Mouse (Mus musculus): ENCODE measurements around the gene Gm9844.
"Not testable (repeated sequence)": the region's sequence is repeated elsewhere in the genome, so short reads cannot be mapped to it uniquely, and the experiment has no call there.

Gm9844 gene

GRCm38 (mm10) chr7:24861913-24862312, at the start of gene Gm9844:
Gm9844 (plus strand) TSS chr7:24862213.
- DNase-seq (ENCODE audit: low spot score in 2 of 2), result no peak

- peak in 1 of 2 experiments; percentile 81 for DNase-seq (ENCODE audit: low spot score in 2 of 2)
Measured at GRCm38 (mm10) chr7:24817502-24817901, 44.5 kb upstream of the Gm9844 start.

- DNase-seq (ENCODE audit: low spot score in 2 of 2), result no peak
Measured at GRCm38 (mm10) chr7:24824452-24824851, 37.6 kb upstream of the Gm9844 start.

GRCm38 (mm10) chr7:24827181-24827580, 34.8 kb upstream of the Gm9844 start:
- no peak for DNase-seq (ENCODE audit: low spot score in 2 of 2)

- not testable (repeated sequence) for DNase-seq (ENCODE audit: low spot score in 2 of 2)
Measured at GRCm38 (mm10) chr7:24838732-24839409, 23.1 kb upstream of the Gm9844 start.

GRCm38 (mm10) chr7:24839410-24839808, 22.6 kb upstream of the Gm9844 start:
- no peak for DNase-seq (ENCODE audit: low spot score in 2 of 2)

- no peak for DNase-seq (ENCODE audit: low spot score in 2 of 2)
Measured at GRCm38 (mm10) chr7:24840331-24840730, 21.7 kb upstream of the Gm9844 start.

GRCm38 (mm10) chr7:24841009-24841408, 21.0 kb upstream of the Gm9844 start:
- no peak for DNase-seq (ENCODE audit: low spot score in 2 of 2)

- no peak for DNase-seq (ENCODE audit: low spot score in 2 of 2)
Measured at GRCm38 (mm10) chr7:24844144-24844543, 17.9 kb upstream of the Gm9844 start.

GRCm38 (mm10) chr7:24845181-24845580, 16.8 kb upstream of the Gm9844 start:
- no peak for DNase-seq (ENCODE audit: low spot score in 2 of 2)

GRCm38 (mm10) chr7:24845713-24846112, 16.3 kb upstream of the Gm9844 start:
- DNase-seq (ENCODE audit: low spot score in 2 of 2), result no peak

GRCm38 (mm10) chr7:24846576-24846975, 15.4 kb upstream of the Gm9844 start:
- DNase-seq (ENCODE audit: low spot score in 2 of 2), result not testable (repeated sequence)

GRCm38 (mm10) chr7:24850162-24850561, 11.9 kb upstream of the Gm9844 start:
- peak; percentile 68 to 77 for DNase-seq (ENCODE audit: low spot score in 2 of 2)

GRCm38 (mm10) chr7:24850899-24851303, 11.1 kb upstream of the Gm9844 start:
- no peak for DNase-seq (ENCODE audit: low spot score in 2 of 2)

- no peak for DNase-seq (ENCODE audit: low spot score in 2 of 2)
Measured at GRCm38 (mm10) chr7:24851596-24852325, 10.3 kb upstream of the Gm9844 start.

GRCm38 (mm10) chr7:24852557-24853232, 9.3 kb upstream of the Gm9844 start:
- DNase-seq (ENCODE audit: low spot score in 2 of 2), result no peak

GRCm38 (mm10) chr7:24853233-24853563, 8.8 kb upstream of the Gm9844 start:
- no peak for DNase-seq (ENCODE audit: low spot score in 2 of 2)

GRCm38 (mm10) chr7:24853695-24854094, 8.3 kb upstream of the Gm9844 start:
- no peak for DNase-seq (ENCODE audit: low spot score in 2 of 2)

- DNase-seq (ENCODE audit: low spot score in 2 of 2), result no peak
Measured at GRCm38 (mm10) chr7:24856460-24857120, 5.4 kb upstream of the Gm9844 start.

- DNase-seq (ENCODE audit: low spot score in 2 of 2), result no peak
Measured at GRCm38 (mm10) chr7:24859234-24859633, 2.8 kb upstream of the Gm9844 start.

GRCm38 (mm10) chr7:24862853-24863252, 840 bp downstream of the Gm9844 start:
- DNase-seq (ENCODE audit: low spot score in 2 of 2), result no peak

- DNase-seq (ENCODE audit: low spot score in 2 of 2), result no peak
Measured at GRCm38 (mm10) chr7:24864156-24864555, 2.1 kb downstream of the Gm9844 start.

Measured in left cerebral cortex, adult 9 months (tissue).